Mouse (Mus musculus) spleen, postnatal 14 days (tissue): Measurements from ENCODE around the gene Pcbp3.

Experiments
- DNase-seq, 2 experiments: peaks; one replicate each; pipeline ENCODE4 v3.0.0; 2021 to 2022; ENCODE audit warnings: low spot score in 2 of 2

Pcbp3 gene

DNA sequence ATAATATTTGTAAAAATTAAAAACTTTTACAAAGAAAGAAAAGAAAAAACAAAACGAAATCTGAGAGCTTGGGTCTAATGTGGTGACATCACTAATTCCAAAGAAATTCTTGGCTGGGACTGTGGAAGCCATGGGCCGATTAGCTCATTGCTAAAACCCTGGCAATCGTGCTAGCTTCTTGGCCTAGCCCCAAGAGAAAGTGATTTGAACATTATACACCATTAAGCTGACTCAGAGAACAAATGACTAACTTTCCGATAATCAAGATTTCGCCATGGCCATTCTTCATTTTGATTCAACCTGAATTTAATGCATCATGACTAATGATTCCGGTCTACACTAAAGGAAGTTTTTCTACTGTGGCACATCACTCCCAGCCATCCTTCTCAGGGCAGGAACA, 30.6 kb downstream of the Pcbp3 start:
- no peak for DNase-seq

DNA sequence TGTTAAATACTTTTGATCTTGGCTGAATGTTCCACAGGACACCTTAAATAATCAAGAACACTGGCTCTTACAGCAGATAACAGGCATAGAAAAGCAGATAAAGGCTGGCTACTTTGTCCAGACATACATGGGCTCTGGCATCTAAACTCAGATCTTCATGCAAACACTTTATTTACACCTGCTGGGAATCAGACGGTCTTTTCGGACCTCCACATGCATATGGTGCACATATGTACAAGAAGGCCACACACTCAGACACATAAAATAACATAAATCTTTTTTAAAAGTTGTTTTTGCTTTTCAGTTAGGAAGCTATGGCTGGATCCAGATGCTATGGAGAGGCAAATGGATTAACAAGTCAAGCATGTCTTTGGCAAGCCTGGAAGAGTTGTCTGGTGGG, 37.2 kb downstream of the Pcbp3 start:
- no peak for DNase-seq

DNA sequence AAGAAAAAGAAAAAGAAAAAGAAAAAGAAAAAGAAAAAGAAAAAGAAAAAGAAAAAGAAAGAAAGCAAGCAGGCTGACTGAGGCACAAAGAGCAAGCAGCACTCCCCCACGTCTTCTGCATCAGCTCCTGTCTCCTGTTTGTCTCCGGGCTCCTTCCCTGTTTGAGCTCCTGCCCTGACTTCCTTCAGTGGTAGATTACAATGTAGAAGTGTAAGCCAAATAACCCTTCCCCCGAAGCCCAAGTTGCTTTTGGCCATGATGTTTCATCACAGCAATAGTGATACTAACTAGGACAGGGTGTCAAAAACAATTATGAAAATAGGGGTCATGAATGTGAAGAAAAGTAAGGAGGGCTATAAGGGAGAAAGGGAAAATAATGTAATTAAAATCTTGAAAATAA, 43.6 kb downstream of the Pcbp3 start:
- no peak for DNase-seq

DNA sequence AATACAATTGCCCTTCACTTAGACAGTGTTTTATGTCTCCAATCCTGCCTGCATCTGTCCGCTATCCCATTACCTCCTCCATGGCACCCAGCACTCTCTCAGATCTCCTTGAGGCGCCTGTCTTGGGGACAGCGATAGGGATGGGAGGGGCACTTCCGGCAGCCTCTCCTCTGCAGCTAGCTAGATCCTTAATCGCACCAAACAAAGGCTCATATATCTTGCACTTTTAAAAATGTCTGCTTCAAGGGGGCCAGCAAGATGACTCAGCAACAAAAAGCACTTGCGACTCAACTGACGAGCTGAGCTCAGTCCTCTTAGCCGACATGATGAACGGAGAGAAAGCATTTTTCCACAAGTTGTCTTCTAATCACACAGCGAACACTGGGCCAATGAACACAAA, 55.3 kb downstream of the Pcbp3 start:
- DNase-seq = no peak

DNA sequence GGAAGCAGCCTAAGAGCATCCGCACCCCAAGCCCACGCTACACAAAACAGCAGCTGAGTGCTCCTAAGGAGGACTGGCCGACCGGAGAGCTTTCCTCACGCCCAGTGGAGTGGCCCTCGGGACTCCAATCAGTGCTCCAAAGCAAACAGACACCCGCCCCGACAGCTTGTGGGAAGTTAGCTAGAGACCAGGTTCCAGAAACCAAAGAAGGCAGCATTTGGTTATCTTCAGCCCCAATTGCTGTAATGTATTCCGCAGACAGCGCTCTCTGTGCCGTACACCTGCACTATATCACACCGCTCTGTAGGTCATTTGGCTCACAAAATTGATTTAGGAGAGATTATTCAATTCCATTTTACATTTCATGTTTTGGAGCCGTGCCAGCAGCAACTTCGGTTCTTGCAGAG, 55.7 kb downstream of the Pcbp3 start:
- DNase-seq = no peak

DNA sequence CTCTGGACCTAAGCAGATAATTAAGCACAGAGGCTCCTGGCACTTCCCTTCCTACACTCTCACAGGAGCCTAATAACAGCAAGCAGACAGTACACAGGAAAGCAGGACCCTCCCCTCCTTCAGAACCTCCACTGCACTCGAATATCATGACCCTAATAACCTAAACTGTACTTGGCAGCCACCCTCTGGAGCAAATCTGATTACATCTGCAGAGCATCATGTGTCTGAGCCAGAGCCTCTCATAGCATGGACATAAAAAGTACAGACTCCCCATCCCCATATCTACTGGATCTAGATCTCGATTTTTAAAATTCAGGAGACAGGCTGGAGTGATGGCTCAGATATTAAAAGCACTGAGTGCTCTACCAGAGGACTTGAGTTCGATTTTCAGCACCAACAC, 58.0 kb downstream of the Pcbp3 start:
- no peak for DNase-seq

DNA sequence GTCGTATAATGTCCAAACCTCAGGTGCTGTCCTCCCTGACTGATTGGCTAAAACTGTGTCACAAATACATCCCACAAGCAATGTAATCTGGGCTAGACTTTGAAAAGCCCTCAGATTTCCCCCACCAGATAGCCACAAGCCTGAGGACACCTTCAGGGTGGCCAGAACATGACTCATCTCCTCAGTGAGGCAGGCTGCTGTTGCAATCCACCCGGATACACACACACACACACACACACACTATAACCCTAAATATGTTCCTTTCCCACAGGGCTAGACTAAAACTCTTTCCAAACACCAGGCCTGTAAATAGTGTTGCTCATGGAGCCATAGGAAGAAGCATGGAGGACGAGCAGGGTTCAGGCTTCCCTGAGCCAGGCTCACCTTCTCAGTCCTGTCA, 58.6 kb downstream of the Pcbp3 start:
- DNase-seq = no peak

DNA sequence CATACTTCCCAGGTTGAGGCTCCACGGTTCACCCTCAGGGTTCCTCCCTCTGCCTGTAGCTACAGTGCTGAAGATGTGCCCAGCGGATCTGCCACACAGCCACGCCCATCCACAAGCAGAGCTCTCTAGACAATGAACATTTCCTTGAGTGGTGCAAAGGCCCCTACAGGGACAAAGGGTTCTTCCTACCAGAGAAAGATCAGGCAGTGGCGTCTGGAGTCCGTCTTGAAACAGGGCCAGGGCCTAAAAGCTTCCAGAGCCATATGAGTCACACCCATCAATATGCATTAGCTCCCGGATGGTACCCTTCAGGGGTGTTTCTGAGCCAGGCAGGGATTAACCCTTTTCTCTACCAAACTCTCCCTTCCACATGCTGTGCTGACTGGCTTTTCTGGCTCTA, 59.1 kb downstream of the Pcbp3 start:
- DNase-seq = no peak

DNA sequence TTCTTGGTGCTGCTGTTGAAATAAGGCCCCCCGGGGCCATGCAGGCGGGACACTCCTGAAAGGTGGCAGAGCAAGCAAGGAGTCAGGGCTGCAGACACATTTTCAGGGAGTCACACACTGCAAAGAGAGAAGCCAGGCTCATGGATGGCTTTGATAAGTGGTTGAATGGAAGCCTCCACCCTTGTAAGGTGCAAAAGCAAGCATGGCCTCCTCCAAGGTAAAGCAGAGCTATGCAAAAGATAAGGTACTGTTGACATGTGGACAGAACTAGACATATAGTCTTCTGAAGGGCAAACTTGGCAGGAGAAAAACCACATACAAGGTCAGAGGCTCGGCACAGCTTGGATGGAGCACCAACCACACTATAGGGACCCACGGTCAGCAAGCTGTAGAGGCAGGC, 63.3 kb downstream of the Pcbp3 start:
- DNase-seq = no peak

DNA sequence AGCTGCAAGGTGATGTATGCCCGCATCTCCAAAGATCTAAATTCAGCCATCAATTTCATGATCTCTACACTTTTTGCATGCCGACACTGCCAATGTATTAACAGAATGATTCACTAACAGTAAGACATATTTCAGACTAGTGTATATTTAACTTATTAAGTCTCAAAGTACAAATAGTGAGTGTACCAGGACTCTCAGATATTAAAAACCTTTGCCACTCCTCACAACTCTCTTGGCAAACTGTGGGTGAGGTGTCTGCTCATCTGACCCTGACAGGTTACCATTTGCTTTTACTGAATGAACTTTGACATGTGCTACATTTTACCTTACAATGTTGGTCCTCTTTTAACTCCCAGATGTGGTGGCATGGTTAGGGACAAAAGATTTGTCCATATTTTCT, 70.2 kb downstream of the Pcbp3 start:
- no peak for DNase-seq

DNA sequence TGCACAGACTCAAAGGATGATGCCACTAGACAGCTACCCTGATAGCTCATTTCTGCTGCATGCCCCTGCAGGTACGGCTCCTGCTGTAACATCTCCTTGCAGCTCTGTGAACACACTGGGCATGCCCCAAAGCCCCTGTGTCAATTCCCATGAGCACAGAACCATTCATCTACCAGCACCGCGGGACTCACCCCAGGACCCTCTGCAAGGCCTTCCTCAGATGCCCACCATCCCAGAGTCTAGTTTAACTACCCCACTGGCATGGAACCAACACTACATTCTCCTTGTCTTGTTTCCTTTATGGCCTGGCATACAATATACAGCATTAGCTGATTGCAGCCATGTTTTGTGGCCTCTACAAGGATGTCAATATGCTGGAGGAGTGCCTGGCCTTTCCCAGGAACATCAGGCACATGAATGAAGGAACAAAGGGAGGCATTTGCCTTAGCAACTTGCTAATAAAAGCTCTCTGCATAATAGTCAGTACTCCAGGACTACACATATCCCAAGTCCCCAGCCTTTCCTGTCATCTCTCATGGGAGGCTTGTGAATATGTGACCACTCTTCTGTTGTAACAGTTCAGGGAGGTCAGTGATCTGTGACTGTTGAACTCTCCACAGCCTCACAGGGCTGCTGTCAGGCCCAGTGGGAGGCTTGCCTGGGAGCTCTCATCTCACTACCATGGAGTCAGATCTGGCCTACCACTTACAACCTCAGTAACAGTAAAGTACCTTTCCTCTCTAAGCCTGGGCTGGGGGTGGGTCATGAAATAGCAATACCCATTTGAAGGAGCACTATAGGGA, 78.0 kb downstream of the Pcbp3 start:
- DNase-seq = no peak

DNA sequence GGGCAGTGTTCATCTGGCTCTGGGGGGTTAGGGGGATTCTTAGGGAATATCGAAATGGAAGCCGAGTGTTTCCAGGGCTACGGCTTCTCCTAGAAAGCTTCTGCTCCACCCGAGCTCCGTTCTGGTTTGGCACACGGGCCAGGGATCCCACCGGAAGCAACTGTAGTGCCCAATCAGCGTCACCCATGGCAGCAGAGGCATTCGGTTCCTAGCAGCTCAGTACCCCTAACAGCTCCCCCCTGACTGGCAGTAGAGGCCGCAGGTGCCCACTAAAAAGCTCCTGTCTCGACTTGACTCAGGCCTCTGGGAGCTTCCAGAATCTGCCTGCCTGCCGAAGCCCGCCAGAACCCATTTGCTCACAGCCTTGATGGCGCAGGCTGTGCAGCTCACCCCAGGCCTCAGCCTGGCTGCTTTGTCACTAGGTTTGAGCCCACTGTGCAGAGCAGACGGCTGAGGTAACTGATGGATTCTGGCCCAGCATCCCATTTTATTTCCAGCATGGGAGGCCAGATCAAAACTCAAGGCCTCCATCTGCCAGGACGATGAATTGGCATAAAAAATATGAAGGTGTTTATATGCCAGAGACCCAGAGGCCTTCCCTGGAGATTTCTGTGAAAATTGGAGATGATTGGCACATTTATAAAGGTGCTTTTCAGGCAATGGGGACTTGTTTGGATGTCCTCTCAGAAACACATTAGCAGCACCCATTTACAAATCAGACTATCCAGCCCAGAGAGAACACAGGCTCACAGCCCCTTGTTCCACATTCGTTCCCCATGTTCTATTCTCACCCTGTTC, 78.8 kb downstream of the Pcbp3 start:
- no peak for DNase-seq

DNA sequence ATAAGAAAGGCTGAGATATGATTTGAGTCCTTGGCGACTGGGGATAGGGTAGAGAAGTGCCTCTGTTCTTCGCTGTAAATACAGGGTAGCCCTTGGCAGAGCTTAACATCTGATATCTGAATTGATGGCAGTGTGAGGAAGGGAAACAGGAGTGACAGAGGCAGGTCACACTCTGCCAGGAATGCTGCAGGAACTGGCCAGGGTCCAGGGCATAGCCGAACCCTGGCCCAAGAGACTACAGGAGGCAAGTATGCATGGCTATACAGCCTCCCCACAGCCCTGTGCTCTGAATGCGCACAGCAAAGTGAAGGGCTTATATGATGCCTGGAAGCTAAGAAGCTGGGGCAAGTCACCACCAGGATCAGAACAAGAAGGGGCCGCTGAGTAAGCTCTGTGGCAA, 79.8 kb downstream of the Pcbp3 start:
- DNase-seq = no peak

DNA sequence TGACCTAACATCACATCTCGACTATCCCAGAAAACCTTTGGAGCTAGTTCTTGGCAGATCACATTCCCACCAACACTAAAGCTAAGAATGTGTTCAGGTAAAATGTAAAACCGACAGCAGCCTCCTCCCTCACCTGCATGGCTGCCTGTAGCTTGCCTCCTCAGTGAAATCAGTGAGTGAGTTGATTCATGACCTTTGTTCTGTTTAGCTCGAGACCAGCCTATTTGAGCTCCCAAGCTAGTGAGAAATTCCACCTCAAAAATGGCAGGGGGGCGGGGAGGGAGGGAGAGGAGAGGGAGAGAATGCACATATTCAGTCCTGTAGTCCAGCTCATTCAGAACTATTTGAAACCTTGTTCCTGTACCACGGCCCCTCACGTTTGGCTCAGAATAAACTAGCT, 86.4 kb downstream of the Pcbp3 start:
- no peak for DNase-seq

DNA sequence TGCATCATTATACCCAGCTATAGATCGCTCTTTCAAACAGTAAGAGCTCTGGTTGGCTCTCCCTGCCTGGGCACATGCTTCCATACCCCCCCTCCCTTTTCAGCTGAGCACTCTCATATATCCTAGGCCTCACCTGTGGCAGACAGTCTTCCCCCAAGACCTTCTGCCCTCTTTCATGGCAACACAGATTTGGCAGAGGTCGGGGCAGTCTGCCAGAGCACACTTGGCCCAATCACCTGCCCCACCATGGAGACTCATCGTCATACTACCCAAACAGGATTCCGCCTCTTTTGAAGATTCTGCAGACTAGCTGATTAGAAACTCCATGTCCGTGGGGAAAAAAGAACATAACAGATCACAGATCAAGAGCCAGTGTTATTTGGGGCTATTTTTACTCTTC, 86.8 kb downstream of the Pcbp3 start:
- DNase-seq = no peak

DNA sequence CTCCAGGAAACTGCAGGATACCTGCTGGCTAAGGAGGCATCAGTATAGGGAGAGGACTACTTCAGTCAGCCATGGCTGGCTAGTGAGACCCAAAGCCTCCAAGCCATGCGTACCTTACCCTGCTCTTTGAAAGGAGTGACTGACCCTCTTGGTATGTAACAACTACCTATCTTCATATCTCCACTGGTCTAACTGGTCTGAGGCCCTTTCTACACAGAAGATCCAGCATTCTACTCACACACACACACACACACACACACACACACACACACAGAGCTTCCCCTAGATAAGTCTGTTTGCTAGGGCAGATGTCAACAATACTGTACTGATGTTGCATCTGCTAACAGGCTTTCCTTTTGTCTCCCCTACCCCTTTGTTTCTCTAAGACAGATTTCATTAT, 87.3 kb downstream of the Pcbp3 start:
- DNase-seq = no peak

DNA sequence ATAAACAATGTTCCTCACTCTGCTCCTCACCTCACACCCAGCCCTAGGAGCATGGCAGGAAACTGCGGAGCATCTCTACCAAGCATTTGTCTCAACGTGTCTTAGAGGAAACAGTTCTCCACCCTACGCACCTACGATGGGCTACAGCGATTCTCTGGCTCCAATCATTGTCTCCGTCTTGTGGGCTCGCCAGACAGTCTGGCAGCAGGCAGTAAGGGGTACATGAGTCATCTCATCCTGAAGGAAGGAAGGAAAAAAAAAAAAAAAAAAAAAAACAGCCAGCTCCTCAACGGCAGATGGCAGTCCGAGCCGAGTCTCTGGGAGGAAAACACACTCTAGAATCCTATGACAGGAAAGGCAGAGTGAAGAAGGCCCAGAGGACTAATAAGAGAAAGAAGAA, 87.7 kb downstream of the Pcbp3 start:
- DNase-seq = no peak

DNA sequence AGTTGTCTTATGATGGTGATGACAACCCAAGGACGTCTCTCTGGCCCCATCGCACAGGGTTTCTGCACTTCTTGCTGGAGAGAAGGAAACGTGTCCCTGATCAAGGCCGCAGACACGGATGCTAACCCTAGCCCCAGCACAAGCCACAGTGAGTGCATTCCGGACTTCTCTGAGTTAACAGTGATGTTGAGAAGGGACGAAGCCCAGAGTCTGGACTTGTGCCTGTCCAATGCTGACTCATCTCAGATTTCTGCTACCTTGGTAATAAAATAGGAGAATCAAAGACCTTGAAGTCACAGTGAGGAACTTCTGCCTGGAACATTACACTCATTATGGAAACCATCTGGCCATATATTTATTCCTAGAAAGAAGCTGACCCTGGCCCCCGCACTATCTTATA, 89.0 kb downstream of the Pcbp3 start:
- no peak for DNase-seq

DNA sequence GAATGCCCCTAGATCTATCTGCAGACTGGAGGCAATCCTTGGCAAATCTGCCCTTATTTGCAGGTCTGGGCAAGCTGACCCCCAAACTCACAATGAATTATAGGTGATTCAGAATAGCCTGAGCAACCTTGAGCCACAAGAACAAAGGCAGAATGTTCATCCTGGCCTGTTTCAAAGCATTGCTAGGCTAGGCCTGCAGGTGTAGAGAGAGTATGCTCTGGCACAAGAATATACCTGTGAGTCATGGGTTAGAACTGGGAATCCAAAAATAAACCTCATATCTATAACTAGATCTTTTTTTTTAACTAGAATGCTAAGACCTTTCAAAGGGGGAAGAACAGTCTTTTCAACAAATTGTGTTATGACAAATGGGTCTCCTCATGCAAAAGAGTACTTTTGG, 95.8 kb downstream of the Pcbp3 start:
- no peak for DNase-seq

DNA sequence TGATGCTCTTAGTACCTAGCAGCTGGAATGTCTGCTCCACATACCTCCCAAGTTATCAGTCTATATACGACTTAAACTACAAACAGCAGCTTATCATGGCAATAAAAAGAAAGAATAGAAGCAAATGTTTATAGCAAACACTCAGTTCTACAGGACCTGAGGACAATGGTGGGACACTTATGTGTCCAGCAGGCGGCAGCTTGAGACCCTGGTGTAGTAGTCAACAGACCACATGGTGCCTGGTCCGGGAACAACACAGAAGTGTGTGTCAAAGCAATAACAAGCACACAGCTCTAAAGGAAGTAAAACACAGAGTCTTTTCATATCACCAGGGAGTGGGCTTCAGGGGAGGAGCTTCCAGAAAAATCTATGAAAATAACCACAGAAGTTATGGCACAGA, 100.7 kb downstream of the Pcbp3 start:
- no peak for DNase-seq

DNA sequence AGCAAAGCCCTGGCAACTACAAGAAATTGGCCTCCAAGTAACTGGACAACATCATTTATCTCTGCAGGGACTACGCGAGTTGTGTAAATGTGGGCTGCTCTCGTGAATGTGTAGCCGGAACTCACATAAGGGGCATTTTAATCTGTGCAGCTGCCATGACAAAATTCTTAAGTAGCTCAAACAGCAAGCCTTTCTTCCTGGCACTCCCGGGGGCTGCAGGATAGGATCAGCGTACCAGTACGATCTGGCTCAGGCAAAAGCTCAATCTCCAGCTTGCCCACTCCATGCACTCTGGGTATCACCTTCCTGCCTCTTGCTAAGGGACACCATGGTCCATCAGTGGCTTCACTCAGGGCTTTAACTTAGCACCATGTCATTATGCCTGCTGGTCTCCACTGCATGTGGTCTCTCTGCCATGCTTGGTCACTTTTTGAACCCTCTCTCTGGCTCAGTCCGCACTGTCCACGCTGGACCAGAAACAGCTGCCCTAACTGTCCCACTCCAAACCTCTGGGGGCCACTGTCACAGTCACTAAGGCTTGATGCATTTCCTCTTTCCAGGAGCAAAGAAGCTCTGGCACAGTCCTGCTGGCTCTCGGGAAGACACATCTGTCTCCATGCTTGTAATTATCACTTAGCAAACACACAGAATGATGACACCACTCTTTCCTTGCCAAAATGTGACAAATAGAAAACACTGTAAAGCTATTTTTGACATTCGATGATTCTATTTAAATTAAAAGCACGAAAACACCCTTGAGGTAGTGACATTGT, 102.1 kb downstream of the Pcbp3 start:
- no peak for DNase-seq

DNA sequence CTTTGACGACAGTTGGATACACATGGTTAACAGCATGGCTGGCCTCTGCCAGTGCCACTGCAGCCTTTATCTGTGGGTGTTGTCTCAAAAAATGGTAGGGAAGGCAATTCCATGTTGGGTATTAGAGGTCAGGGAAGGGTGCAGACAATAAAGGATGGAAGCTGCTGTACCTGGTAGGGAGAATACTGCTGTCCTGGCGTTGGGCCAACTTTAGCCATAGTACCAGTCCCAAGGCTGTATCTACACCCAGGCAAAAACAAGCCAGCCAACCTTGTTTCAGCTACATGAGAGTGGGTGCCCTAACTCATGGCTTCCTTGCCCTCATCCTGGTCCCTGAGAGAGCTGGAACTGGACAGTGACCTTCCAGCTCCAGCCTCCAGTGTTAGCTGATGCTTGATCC, 103.8 kb downstream of the Pcbp3 start:
- no peak for DNase-seq

DNA sequence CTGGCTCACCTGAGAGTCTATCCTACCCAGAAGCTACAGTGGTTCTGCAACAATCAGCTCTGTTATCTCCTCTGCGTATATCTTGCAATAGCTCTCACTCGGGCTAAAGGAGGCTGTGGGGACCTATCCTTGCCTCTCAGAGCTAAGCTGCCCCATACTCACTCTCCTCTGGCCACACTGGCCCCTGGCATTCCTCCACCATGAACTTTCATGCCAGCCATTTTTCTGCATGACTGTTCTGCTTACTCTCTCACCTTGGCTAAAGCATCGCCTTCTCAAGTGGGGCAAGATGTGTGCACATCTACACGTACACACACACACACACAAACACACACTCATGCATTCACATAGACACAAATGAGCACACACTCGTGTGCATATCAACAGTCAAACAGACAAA, 115.2 kb downstream of the Pcbp3 start:
- DNase-seq = no peak
